Comparison of ENCODE assay signal across 8 mouse cellular contexts in the genomic region with DNA sequence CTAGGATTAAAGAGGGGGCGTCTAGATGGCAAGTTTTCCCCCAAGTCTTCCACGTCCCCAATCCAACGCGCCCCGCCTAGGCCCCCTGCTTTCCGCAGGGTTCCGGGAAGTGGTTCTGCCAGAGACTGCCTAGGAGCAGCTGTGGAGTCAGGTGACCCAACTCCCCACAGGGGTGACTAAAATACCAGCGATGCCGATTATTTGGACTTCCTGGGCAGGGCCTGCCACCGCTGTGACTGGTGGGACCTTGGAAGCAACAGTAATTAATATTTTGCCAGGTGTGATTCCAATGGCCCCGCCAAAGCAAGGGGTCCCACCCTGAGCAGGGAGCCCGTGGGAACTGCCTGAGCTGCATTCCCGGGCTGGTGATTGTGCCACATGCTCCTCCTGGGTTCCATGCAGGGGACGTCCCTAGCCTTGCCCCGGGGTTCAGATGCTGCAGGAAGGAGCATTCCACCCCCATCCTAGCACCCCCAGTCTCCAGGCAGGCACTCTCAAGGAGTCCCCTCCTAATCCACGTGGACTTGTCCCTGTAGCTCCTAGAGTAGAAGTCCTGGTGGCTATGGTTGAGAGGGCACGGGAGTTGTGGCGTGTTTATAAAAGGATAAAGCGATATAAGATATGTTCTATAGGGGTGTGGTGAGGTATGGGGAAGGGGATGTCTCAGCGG. TPM values are rescaled to one million over a fixed set of nuclear protein-coding genes. Genes with fewer than 3 reads are reported as not detected.
DNase-seq lines count a peak whose midpoint lies in the region; ATAC-seq and TF ChIP-seq lines count a peak whose summit lies in the region.

No protein-coding gene starts in this region.

- DNase-seq in adrenal gland, postnatal 25 days = peak; percentile 7
- DNase-seq in adrenal gland, postnatal 10 days = no peak
- DNase-seq in hindbrain, embryonic 14.5 days (ENCODE audit: low spot score) = no peak
- DNase-seq in liver, embryonic 14.5 days (ENCODE audit: low read depth in 3 of 3, low spot score in 3 of 3) = no peak
- DNase-seq in thymus, postnatal 14 days = peak; percentile 75
- no peak for DNase-seq in retina, embryonic 14.5 days (ENCODE audit: low spot score)
- no peak for DNase-seq in left cerebral cortex, adult 18-20 months (ENCODE audit: low spot score in 2 of 2)

- ATAC-seq in hindbrain, embryonic 14.5 days (ENCODE audit: low FRiP score) = no peak
- ATAC-seq in liver, embryonic 14.5 days (ENCODE audit: insufficient read depth) = no peak

- H3K9ac ChIP-seq in hindbrain, embryonic 14.5 days = no peak overlapping the region
- no peak overlapping the region for H3K9ac ChIP-seq in liver, embryonic 14.5 days (replicated peaks)

- 34% methylated on average over 20 of the region's 20 CpGs for WGBS in hindbrain, embryonic 14.5 days
- WGBS in liver, embryonic 14.5 days (ENCODE audit: insufficient replicate concordance) = 35% methylated on average over 20 of the region's 20 CpGs

- peaks cover 3% of the 10 kb centered on the region; the same call in 1 of the 2 replicates for H3K4me1 ChIP-seq in brown adipose tissue, adult 24 weeks (ENCODE audit: control insufficient read depth, insufficient read depth, insufficient read length, low read length)
- H3K4me1 ChIP-seq in hindbrain, embryonic 14.5 days (replicated peaks; ENCODE audit: control insufficient read depth, insufficient read depth, low read length) = 0 out of 2 replicates have a peak, but pooled peaks cover 7% of the 10 kb centered on the region
- peaks cover 0 to 23% of the 10 kb centered on the region in 2 experiments; a peak in 2 of 4 replicates for H3K4me1 ChIP-seq in liver, embryonic 14.5 days (replicated peaks; ENCODE audit: control insufficient read depth in 2 of 2, insufficient read depth in 2 of 2, low read length in 1 of 2)

- H3K36me3 ChIP-seq in hindbrain, embryonic 14.5 days (replicated peaks; ENCODE audit: control insufficient read depth, insufficient read depth) = no peaks in the 10 kb centered on the region
- H3K36me3 ChIP-seq in liver, embryonic 14.5 days (replicated peaks; ENCODE audit: control insufficient read depth, insufficient read depth, low read depth) = no peaks in the 10 kb centered on the region

- peak overlapping the region; percentile 36 for H3K4me2 ChIP-seq in hindbrain, embryonic 14.5 days (replicated peaks)
- peak overlapping the region; percentile 15; the same call in 1 of the 2 replicates for H3K4me2 ChIP-seq in liver, embryonic 14.5 days (ENCODE audit: low read depth)

- no peaks in the 10 kb centered on the region for H3K27me3 ChIP-seq in hindbrain, embryonic 14.5 days (ENCODE audit: control insufficient read depth, insufficient read depth, low read length)
- no peaks in the 10 kb centered on the region for H3K27me3 ChIP-seq in liver, embryonic 14.5 days (ENCODE audit: control insufficient read depth, insufficient read depth, low read length)

- H3K9me3 ChIP-seq in hindbrain, embryonic 14.5 days (ENCODE audit: control insufficient read depth, low read length) = no peaks in the 10 kb centered on the region
- no peaks in the 10 kb centered on the region for H3K9me3 ChIP-seq in liver, embryonic 14.5 days (ENCODE audit: control insufficient read depth, low read length)

- H3K4me3 ChIP-seq in brown adipose tissue, adult 24 weeks (ENCODE audit: insufficient read depth, low read depth, low read length) = peak overlapping the region; percentile 17; the same call in 1 of the 2 replicates
- H3K4me3 ChIP-seq in hindbrain, embryonic 14.5 days (replicated peaks; ENCODE audit: low read length) = no peak overlapping the region
- H3K4me3 ChIP-seq in liver, embryonic 14.5 days (ENCODE audit: insufficient read depth in 1 of 2, low read depth in 2 of 2, low read length in 2 of 2) = no peak overlapping the region

- TF ChIP-seq EP300 in liver, embryonic 14.5 days (IDR thresholded peaks at IDR 0.05; ENCODE audit: low read depth) = no peak

- H3K27ac ChIP-seq in brown adipose tissue, adult 24 weeks (replicated peaks; ENCODE audit: low read depth, low read length) = no peak overlapping the region
- no peak overlapping the region for H3K27ac ChIP-seq in hindbrain, embryonic 14.5 days
- H3K27ac ChIP-seq in liver, embryonic 14.5 days = no peak overlapping the region

- no peak for TF ChIP-seq CTCF in liver, embryonic 14.5 days (IDR thresholded peaks at IDR 0.05; ENCODE audit: low read depth)

RNA-seq across cellular contexts. Expression of a gene that starts 28.5 kb away (rescaled TPM):
- total RNA-seq in adrenal gland, postnatal 25 days (2021) = 6.0 and 11.3 TPM in 2 replicates
- 10 to 100 TPM in 1 of 2 experiments, 1 to 10 TPM in 1; 6.2 to 11.0 TPM for total RNA-seq in adrenal gland, postnatal 10 days (2021)
- polyA plus RNA-seq in brown adipose tissue, adult 24 weeks (2012; ENCODE audit: insufficient read depth, insufficient read length, missing spikeins) = 0.83 TPM in 1 of 2 replicates, not detected in the other
- 3.0 and 4.6 TPM in 2 replicates for polyA plus RNA-seq in hindbrain, embryonic 14.5 days (2014; fragmentation: Nextera tagmentation; extraction: Ambion mirVana)
- 1.0 and 1.3 TPM in 2 replicates for polyA plus RNA-seq in liver, embryonic 14.5 days (2012; rRNA removed)
- polyA plus RNA-seq in liver, embryonic 14.5 days (2014; fragmentation: Nextera tagmentation; extraction: Ambion mirVana) = 1.8 and 1.9 TPM in 2 replicates
- 10 to 100 TPM; 20.1 to 22.5 TPM for total RNA-seq in left cerebral cortex, adult 18-20 months (2021)

RNA-seq across cellular contexts. Expression of a gene that starts 31.5 kb away (rescaled TPM):
- total RNA-seq in adrenal gland, postnatal 25 days (2021) = 52.6 and 90.3 TPM in 2 replicates
- 10 to 100 TPM; 76.4 to 81.0 TPM for total RNA-seq in adrenal gland, postnatal 10 days (2021)
- 84.1 and 105 TPM in 2 replicates for polyA plus RNA-seq in brown adipose tissue, adult 24 weeks (2012; ENCODE audit: insufficient read depth, insufficient read length, missing spikeins)
- polyA plus RNA-seq in hindbrain, embryonic 14.5 days (2014; fragmentation: Nextera tagmentation; extraction: Ambion mirVana) = 190 and 201 TPM in 2 replicates
- 45.0 and 105 TPM in 2 replicates for polyA plus RNA-seq in liver, embryonic 14.5 days (2012; rRNA removed)
- polyA plus RNA-seq in liver, embryonic 14.5 days (2014; fragmentation: Nextera tagmentation; extraction: Ambion mirVana) = 167 and 188 TPM in 2 replicates
- total RNA-seq in left cerebral cortex, adult 18-20 months (2021) = 10 to 100 TPM; 49.4 to 52.2 TPM

RNA-seq across cellular contexts. Expression of a gene that starts 42.8 kb away (rescaled TPM):
- total RNA-seq in adrenal gland, postnatal 25 days (2021) = 39.2 and 43.3 TPM in 2 replicates
- 10 to 100 TPM; 29.6 to 39.0 TPM for total RNA-seq in adrenal gland, postnatal 10 days (2021)
- 15.1 and 19.9 TPM in 2 replicates for polyA plus RNA-seq in brown adipose tissue, adult 24 weeks (2012; ENCODE audit: insufficient read depth, insufficient read length, missing spikeins)
- 50.0 and 53.1 TPM in 2 replicates for polyA plus RNA-seq in hindbrain, embryonic 14.5 days (2014; fragmentation: Nextera tagmentation; extraction: Ambion mirVana)
- 12.5 and 25.2 TPM in 2 replicates for polyA plus RNA-seq in liver, embryonic 14.5 days (2012; rRNA removed)
- polyA plus RNA-seq in liver, embryonic 14.5 days (2014; fragmentation: Nextera tagmentation; extraction: Ambion mirVana) = 30.3 and 38.0 TPM in 2 replicates
- total RNA-seq in left cerebral cortex, adult 18-20 months (2021) = 10 to 100 TPM; 37.2 to 38.2 TPM

Comparison
In these comparisons a context has a peak if more than half of its experiments do, and no peak if none do; other contexts are left out.
1. DNase-seq: peak in adrenal gland, postnatal 25 days (single experiment) and thymus, postnatal 14 days (single experiment); none in adrenal gland, postnatal 10 days (single experiment), hindbrain, embryonic 14.5 days (single experiment), liver, embryonic 14.5 days (0 of 3), retina, embryonic 14.5 days (single experiment) and left cerebral cortex, adult 18-20 months (0 of 2).